Mouse (Mus musculus) heart, adult 2 months (tissue): Measurements from ENCODE around the gene Slc19a1. TPM values are rescaled to one million over a fixed set of nuclear protein-coding genes. Genes with fewer than 3 reads are reported as not detected.

Source experiments
- DNase-seq, 2 experiments: peaks; one replicate each; pipeline ENCODE4 v3.0.0; 2021
- H3K27ac ChIP-seq: fragments of 200-600 bp; 2 replicates; pipeline ENCODE4 v1.8.1; 2022
- H3K27me3 ChIP-seq: fragments of 200-500 bp; 2 replicates; pipeline ENCODE4 v1.6.1; 2012; ENCODE audit warnings: mild to moderate bottlenecking, low read length, inconsistent platforms, mixed read lengths; ENCODE audit not compliant: control insufficient read depth, insufficient read depth
- H3K36me3 ChIP-seq: fragments of 200-500 bp; 2 replicates; pipeline ENCODE4 v1.6.1; 2012; ENCODE audit warnings: low read length, inconsistent platforms; ENCODE audit not compliant: control insufficient read depth, insufficient read depth
- H3K4me1 ChIP-seq: fragments of 200-500 bp; 2 replicates; pipeline ENCODE4 v1.6.1; 2011; ENCODE audit warnings: low read length; ENCODE audit not compliant: control insufficient read depth, insufficient read depth
- H3K4me3 ChIP-seq: fragments of 200-600 bp; 2 replicates; pipeline ENCODE4 v1.8.1; 2022
- H3K79me2 ChIP-seq: fragments of 200-500 bp; replicated peaks from 2 replicates; pipeline ENCODE4 v1.6.1; 2012; ENCODE audit warnings: mild to moderate bottlenecking, inconsistent platforms, low read length, moderate library complexity, mixed read lengths; ENCODE audit not compliant: control insufficient read depth, insufficient read depth
- H3K9ac ChIP-seq: fragments of 200-500 bp; 2 replicates; pipeline ENCODE4 v1.6.1; 2012; ENCODE audit warnings: low read depth, mild to moderate bottlenecking, control low read depth, inconsistent platforms, low read length, mixed read lengths
- CTCF ChIP-seq: fragments of 200-600 bp; IDR thresholded peaks from 2 replicates; pipeline ENCODE4 v1.8.1; 2022; ENCODE audit warnings: antibody characterized with exemption, mild to moderate bottlenecking, moderate library complexity
- EP300 ChIP-seq: fragments of 200-500 bp; IDR thresholded peaks from 2 replicates; pipeline ENCODE4 v1.6.1; 2011; ENCODE audit warnings: low read depth, low read length, control low read depth; ENCODE audit not compliant: insufficient read depth
- POLR2A ChIP-seq: fragments of 200-500 bp; IDR thresholded peaks from 2 replicates; pipeline ENCODE4 v1.6.1; 2011; ENCODE audit warnings: mild to moderate bottlenecking, low read depth, low read length, control low read depth; ENCODE audit not compliant: insufficient read depth
- WGBS: fragments of 180-500 bp; shearing (Covaris S2); methylation state at CpG from one replicate; pipeline ENCODE4 v1.1.7; 2018; 5-methylcytosine and 5-hydroxymethylcytosine counted together
- intact Hi-C: fragments of 180-260 bp; cut with DNase I; formaldehyde crosslinking; loops from one replicate; pipeline ENCODE4 v1.15.1; 2025
- polyA plus RNA-seq: library from polyadenylated mRNA; depleted of rRNA; stranded (reverse); fragments of >200 nt; gene quantifications from 2 replicates; pipeline ENCODE4 v1.2.3, GENCODE M21; 2012; rRNA removed
- total RNA-seq, 2 experiments: library from RNA; stranded (reverse); gene quantifications; 2 replicates each; pipeline ENCODE4 v1.2.3; 2021

Slc19a1 gene
- total and polyA plus RNA-seq, 3 experiments, result 4.0 to 17.4 (median 5.7) TPM

DNA sequence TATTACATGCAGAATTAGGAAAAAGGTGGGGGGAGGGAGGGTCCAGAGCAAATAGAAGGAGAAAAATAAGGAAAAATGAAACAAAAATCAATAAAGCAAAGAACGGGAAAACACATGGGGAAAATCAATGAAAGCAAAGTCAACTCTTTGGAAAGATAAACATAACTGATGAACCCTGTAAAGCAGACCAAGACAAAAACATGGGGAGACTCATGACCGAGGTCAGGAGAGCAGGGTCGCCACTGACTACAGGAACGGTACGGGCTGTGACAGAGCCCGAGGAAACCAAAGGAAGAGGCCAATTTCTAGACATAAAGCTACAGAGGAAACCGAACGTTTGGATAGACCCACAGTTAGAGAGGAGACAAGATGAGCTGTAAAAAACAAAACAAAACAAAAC, 71.6 kb downstream of the Slc19a1 start:
- Histone ChIP-seq H3K4me1 (no peaks in the 10 kb centered on the region), H3K79me2 (no peaks in the 10 kb centered on the region), H3K36me3 (no peaks in the 10 kb centered on the region), H3K9ac (no peak overlapping the region), H3K27ac (no peak overlapping the region), H3K27me3 (no peaks in the 10 kb centered on the region), H3K4me3 (no peak overlapping the region)
- intact Hi-C loops, result no loop called here
- 36% methylated on average over 8 of the region's 8 CpGs for WGBS
- TF ChIP-seq EP300, result no peak
- TF ChIP-seq POLR2A, result no peak
- TF ChIP-seq CTCF, result no peak
- DNase-seq, result no peak

DNA sequence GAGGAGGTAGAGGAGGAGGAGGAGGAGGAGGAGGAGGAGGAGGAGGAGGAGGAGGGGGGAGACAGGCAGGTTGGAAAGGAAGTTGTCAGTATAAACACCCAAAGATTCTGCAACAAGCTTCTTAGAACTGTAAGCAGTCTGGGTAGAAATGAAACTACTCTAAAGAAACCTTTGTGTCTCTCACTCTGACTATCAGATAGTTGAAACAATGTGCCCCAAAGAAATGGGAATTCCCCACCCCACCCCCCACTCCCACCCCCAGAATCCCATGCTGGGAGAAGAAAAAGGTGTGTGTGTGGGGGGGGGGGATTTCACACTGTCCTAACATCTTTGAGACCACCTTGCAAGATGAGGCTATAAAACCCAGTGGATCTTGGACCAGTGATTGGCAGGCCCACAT, 72.3 kb downstream of the Slc19a1 start:
- Histone ChIP-seq H3K9ac (no peak overlapping the region), H3K79me2 (no peaks in the 10 kb centered on the region), H3K4me1 (no peaks in the 10 kb centered on the region), H3K36me3 (no peaks in the 10 kb centered on the region), H3K27me3 (no peaks in the 10 kb centered on the region), H3K27ac (no peak overlapping the region), H3K4me3 (no peak overlapping the region)
- no peak for DNase-seq
- intact Hi-C loops, result no loop called here
- TF ChIP-seq POLR2A (no peak), CTCF (no peak), EP300 (no peak)

DNA sequence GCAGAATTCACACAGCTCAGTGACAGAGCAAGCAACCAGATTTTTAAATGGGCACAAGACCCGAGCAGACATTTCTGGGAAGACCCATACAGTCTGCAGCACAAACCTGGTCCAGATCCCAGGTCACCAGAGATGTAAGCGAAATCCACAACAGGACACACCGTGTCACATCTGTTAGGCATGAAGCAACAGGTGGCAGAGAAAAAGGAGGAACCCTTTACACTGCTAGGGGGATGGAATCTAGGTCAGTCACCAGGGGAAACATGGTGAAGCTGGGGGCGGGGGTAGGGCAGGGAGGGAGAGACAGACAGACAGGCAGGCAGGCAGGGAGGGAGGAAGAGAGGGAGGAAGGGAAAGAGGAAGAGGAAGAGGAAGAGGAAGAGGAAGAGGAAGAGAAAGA, 76.1 kb downstream of the Slc19a1 start:
- Histone ChIP-seq H3K4me1 (no peaks in the 10 kb centered on the region), H3K27ac (no peak overlapping the region), H3K9ac (no peak overlapping the region), H3K79me2 (no peaks in the 10 kb centered on the region; the same call in 1 of the 2 replicates), H3K4me3 (no peak overlapping the region), H3K36me3 (no peaks in the 10 kb centered on the region), H3K27me3 (no peaks in the 10 kb centered on the region)
- intact Hi-C loops, result no loop called here
- 84% methylated on average over 4 of the region's 4 CpGs for WGBS
- TF ChIP-seq CTCF (no peak), EP300 (no peak), POLR2A (no peak)
- no peak for DNase-seq

DNA sequence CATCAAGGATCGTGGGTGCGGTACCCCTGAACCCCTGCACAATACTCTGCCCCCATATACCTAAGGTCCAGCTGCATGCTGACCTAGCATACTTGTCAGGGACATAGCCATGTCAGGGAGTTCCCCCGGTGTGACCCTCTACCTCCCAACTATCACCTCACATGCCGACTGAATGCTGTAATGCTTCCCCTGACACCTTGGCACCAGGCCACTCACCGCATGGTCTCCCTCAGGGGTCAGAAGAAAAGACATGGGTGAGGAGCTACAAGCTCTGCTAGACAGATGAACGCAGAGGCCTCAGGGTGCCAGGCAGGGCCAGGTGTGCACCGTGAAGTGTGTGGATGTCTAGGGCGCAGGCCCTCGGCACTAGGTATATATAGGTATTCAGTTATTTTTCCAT, 78.0 kb downstream of the Slc19a1 start:
- Histone ChIP-seq H3K36me3 (no peaks in the 10 kb centered on the region), H3K79me2 (no peaks in the 10 kb centered on the region; the same call in 1 of the 2 replicates), H3K27ac (no peak overlapping the region), H3K4me3 (no peak overlapping the region), H3K27me3 (no peaks in the 10 kb centered on the region), H3K9ac (no peak overlapping the region), H3K4me1 (no peaks in the 10 kb centered on the region)
- 66% methylated on average over 9 of the region's 9 CpGs for WGBS
- no peak for DNase-seq
- TF ChIP-seq CTCF, result no peak
- no peak for TF ChIP-seq POLR2A
- no peak for TF ChIP-seq EP300
- intact Hi-C loops, result no loop called here

Other genes starting within 250 kb of the Slc19a1 start
- 1 to 10 TPM; 3.8 TPM for gene Pcbp3, start 70.4 kb upstream of the Slc19a1 start, total RNA-seq
- gene Pcbp3, start 70.4 kb upstream of the Slc19a1 start, polyA plus RNA-seq, result 4.0 and 4.9 TPM in 2 replicates
- 1 to 10 TPM; 9.3 to 9.8 TPM for gene Col18a1, start 134.3 kb downstream of the Slc19a1 start, total RNA-seq
- 12.9 and 13.1 TPM in 2 replicates for gene Col18a1, start 134.3 kb downstream of the Slc19a1 start, polyA plus RNA-seq
- gene Pofut2, start 227.0 kb downstream of the Slc19a1 start, total RNA-seq, result 10 to 100 TPM; 39.6 to 44.0 TPM
- 55.5 and 58.5 TPM in 2 replicates for gene Pofut2, start 227.0 kb downstream of the Slc19a1 start, polyA plus RNA-seq